Mouse (Mus musculus): ENCODE measurements around the gene Zbtb48. TPM values are rescaled to one million over a fixed set of nuclear protein-coding genes. Genes with fewer than 3 reads are reported as not detected.
"Not testable (repeated sequence)": the region's sequence is repeated elsewhere in the genome, so short reads cannot be mapped to it uniquely, and the experiment has no call there.

Zbtb48 gene
- 1 to 10 TPM; 8.6 to 9.7 TPM for total RNA-seq (2021)
- long read RNA-seq, experiment 1, transcript Zbtb48-201 (11 exons, 2,218 nt) = major isoform, 7 of 10 reads
- long read RNA-seq, experiment 1, partial matches to known transcripts = 0 of 10 reads
- long read RNA-seq, experiment 1, other reads (novel, unspliced or antisense) = 3 of 10 reads
- long read RNA-seq, experiment 2 = 0 reads

GRCm38 (mm10) chr4:152027524-152027923, at the start of gene Zbtb48:
Gene Zbtb48 (minus strand): TSS chr4:152027671.
- peak; percentile 97 to 98 for DNase-seq

GRCm38 (mm10) chr4:152077191-152077590, 49.7 kb upstream of the Zbtb48 start:
- no peak for DNase-seq

- no peak for DNase-seq
Measured at GRCm38 (mm10) chr4:152074548-152074947, 47.1 kb upstream of the Zbtb48 start.

GRCm38 (mm10) chr4:152073715-152074114, 46.2 kb upstream of the Zbtb48 start:
- DNase-seq = no peak

GRCm38 (mm10) chr4:152072655-152073054, 45.2 kb upstream of the Zbtb48 start:
- DNase-seq = peak in 1 of 2 experiments; percentile 32

- DNase-seq = peak; percentile 72 to 76
Measured at GRCm38 (mm10) chr4:152072121-152072601, 44.7 kb upstream of the Zbtb48 start, which contains the start of gene Plekhg5. Gene Plekhg5 (plus strand): TSS chr4:152072498.

GRCm38 (mm10) chr4:152070494-152071396, 43.3 kb upstream of the Zbtb48 start:
- no peak for DNase-seq

- no peak for DNase-seq
Measured at GRCm38 (mm10) chr4:152069245-152069644, 41.8 kb upstream of the Zbtb48 start.

- DNase-seq = no peak
Measured at GRCm38 (mm10) chr4:152068166-152068724, 40.8 kb upstream of the Zbtb48 start.

- DNase-seq = no peak
Measured at GRCm38 (mm10) chr4:152067280-152067679, 39.8 kb upstream of the Zbtb48 start.

- peak; percentile 23 to 38 for DNase-seq
Measured at GRCm38 (mm10) chr4:152062390-152063110, 35.1 kb upstream of the Zbtb48 start.

GRCm38 (mm10) chr4:152044609-152045008, 17.1 kb upstream of the Zbtb48 start:
- DNase-seq = no peak

GRCm38 (mm10) chr4:152043171-152043570, 15.7 kb upstream of the Zbtb48 start:
- DNase-seq = no peak

GRCm38 (mm10) chr4:152041924-152042641, 14.6 kb upstream of the Zbtb48 start:
- no peak for DNase-seq

GRCm38 (mm10) chr4:152039831-152040310, 12.4 kb upstream of the Zbtb48 start:
- peak in 1 of 2 experiments; percentile 15 for DNase-seq

- peak; percentile 96 to 98 for DNase-seq
Measured at GRCm38 (mm10) chr4:152038985-152039830, 11.7 kb upstream of the Zbtb48 start, which contains the start of gene Nol9. Gene Nol9 (plus strand): TSS chr4:152039321.

GRCm38 (mm10) chr4:152038225-152038984, 10.9 kb upstream of the Zbtb48 start, which contains the start of gene Tas1r1:
Gene Tas1r1 (minus strand): TSS chr4:152038568.
- DNase-seq = no peak

- not testable (repeated sequence) for DNase-seq
Measured at GRCm38 (mm10) chr4:152036464-152036863, 9.0 kb upstream of the Zbtb48 start.

- no peak for DNase-seq
Measured at GRCm38 (mm10) chr4:152032922-152033321, 5.5 kb upstream of the Zbtb48 start.

Measured in adrenal gland, postnatal 36 days (tissue).